Mouse (Mus musculus): ENCODE data around the gene Myl6. TPM values are rescaled to one million over a fixed set of nuclear protein-coding genes. Genes with fewer than 3 reads are reported as not detected.
"Not testable (repeated sequence)": the region's sequence is repeated elsewhere in the genome, so short reads cannot be mapped to it uniquely, and the experiment has no call there.

Gene Myl6
- total RNA-seq, 2 experiments from 2014 or later, result 616 to 641 TPM

DNA sequence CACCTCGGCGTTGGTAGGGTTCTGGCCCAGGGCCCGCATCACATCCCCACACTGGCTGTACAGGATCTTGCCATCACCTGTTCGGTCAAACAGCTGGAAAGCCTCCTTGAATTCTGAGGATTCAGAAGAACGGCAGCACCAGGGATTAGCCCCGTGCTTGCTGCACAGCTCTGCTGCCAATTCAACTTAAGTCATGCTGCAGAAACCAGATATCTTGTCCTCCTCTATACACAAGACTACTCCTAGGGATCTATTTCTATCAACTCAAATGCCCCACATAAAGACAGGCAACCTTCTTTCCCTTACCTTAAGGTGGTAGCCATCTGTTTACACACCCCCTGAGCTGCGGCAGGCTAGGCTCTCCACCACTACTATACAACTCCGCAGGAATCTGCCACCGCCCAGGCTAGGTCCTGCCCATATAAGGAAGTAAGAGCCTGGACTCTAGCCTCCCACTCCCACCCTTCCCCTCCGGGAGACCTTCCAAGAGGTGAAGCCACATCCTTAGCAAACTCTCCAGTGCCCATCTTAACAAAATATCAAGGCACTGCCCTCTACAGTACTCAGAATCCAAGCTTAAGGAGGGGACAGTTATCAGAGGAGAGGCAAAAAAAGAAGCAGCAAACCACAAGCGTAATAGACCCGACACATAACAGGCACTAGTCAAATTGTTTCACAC lies 1.2 kb downstream of the Myl6 start:
- intact Hi-C loops (cut with DNase I), result no loop called here
- peak; percentile 59 to 83 for DNase-seq (ENCODE audit: low spot score in 2 of 2)

- DNase-seq (ENCODE audit: low spot score in 2 of 2); intact Hi-C loops (cut with DNase I): not testable (repeated sequence)
These were observed 1.9 kb downstream of the Myl6 start for GRCm38 (mm10) chr10:128492051-128492450.

GRCm38 (mm10) chr10:128491495-128491894 lies 2.5 kb downstream of the Myl6 start:
- intact Hi-C loops (cut with DNase I), result no loop called here
- DNase-seq (ENCODE audit: low spot score in 2 of 2), result peak; percentile 13 to 20

DNA sequence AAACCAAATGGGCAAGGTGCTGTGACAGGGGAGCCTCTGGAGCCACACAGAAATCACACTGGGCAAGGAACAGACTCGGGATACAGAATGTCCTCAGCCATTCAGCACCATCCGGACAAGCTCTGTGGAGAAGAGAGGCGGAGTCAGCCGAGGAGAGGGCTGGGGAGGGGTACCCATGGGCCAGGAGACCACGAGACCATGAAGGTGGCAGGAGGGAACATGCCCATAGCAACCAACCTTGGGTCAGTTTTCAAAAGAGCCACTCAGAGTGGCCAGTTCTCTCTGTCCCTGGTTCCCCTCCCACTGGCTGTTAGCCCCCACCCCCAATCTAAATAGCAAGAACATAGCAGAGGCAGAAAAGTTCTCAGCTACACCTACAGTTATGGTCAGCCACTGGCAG lies 3.0 kb downstream of the Myl6 start:
- peak in 1 of 2 experiments; percentile 16 for DNase-seq (ENCODE audit: low spot score in 2 of 2)
- intact Hi-C loops (cut with DNase I), result no loop called here

DNA sequence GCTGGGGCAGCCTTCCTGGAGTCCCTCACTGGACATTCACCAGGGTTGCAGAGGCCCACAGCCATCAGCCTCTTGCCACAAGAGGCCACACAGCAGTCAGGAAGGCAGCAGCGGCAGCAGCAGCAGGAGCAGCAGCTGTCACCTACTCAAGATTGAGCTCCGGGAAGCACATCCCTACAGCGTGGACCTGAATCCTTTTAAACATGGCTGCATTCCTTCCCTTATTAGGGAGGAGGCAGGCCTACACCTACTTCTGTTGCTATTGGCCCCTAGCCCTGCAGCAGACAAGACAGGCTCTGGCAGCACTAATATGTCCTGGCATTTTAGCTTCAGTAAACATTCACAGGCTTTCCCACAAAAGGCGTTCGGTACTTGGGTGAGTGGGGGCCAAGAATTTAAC lies 3.7 kb downstream of the Myl6 start:
- DNase-seq (ENCODE audit: low spot score in 2 of 2), result peak; percentile 28 to 37
- intact Hi-C loops (cut with DNase I), result no loop called here

DNA sequence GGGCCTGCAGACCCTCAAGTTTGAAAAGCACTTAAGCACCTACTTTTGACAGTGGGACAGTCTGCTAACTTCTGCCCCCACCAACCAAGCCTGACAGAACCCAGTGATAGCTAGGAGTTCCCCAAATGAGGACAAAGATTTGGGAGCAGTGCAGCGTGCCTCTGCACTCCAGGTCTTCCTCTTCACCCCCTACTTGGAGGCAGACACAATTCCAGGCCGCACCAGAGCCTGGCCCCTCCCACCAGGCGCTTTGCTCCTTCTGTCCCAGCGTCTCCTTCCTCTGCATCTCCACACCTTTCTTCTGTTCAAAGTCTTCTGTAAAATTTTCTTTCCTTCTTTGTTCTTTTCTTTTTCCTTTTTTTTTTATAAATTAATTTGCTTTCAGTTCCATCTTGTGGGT lies 4.2 kb downstream of the Myl6 start:
- intact Hi-C loops (cut with DNase I), result no loop called here

DNA sequence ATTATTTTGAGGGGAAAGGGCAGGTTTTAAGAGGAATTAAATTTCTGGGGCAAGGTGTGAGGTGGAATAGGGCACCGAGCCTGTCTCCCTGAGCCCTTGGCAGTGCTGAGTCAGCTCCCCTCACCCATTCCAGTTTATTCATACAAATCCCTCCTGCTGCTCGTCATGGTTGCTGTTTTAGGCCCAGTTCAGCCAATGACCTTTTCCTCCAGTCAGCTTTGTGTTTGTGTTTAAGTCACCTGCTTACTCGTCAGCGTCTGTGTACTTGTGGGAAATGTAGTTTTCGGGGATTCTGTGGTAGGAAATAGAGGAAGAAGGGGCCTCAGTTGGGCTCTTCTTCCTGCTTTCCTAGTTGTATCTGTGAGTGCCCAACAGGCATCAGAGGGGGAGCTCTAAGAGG lies 4.6 kb downstream of the Myl6 start:
- intact Hi-C loops (cut with DNase I), result no loop called here
- peak; percentile 16 to 30 for DNase-seq (ENCODE audit: low spot score in 2 of 2)

More for the DNA sequence above, 4.2 kb downstream of the Myl6 start:
- no peak for DNase-seq (ENCODE audit: low spot score in 2 of 2)

DNA sequence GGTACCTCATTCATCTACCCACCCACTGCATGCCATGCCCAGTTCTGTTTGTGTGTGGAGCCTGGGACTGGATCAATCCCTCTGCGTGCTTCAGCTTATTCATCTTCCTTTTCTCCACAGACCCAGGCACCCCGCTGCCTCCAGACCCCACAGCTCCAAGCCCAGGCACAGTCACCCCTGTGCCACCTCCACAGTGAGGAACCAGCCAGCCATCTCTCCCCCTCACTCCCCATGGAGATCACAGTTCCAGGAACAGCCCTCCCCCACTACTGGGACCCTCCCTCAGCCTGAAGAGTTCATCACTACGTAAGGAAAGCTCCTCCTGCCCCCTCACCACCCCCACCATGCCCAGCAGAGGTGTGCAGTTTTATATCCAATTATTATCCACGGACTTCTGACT lies 5.2 kb downstream of the Myl6 start:
- DNase-seq (ENCODE audit: low spot score in 2 of 2), result no peak
- intact Hi-C loops (cut with DNase I), result no loop called here

DNA sequence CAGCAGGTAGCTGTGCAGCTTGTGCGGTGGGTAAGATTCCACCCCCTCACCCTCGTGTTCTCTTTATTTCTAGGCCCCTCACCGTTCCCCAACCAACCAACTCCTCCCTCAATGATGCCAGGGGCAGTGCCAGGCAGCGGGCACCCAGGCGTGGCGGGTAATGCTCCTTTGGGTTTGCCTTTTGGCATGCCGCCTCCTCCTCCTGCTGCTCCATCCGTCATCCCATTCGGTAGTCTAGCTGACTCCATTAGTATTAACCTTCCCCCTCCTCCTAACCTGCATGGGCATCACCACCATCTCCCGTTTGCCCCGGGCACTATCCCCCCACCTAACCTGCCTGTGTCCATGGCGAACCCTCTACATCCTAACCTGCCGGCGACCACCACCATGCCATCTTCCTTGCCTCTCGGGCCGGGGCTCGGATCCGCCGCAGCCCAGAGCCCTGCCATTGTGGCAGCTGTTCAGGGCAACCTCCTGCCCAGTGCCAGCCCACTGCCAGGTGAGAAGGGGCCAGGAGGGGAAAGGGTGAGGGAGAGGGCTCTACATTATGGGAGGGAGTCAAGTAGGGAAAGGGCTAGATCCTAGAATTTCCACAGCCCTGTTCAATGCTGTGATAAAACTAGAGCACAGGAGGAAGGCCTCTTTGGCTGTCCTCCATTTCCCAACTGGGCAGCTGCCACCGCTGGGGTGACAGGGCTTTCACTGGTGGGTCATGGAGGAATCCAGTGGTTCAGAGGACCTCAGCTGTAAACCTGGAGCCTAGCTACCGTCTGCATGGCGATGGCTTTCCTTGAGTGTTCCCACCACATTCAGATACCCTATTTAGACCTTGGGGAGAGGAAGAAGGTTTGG lies 5.9 kb downstream of the Myl6 start:
- intact Hi-C loops (cut with DNase I), result no loop called here
- no peak for DNase-seq (ENCODE audit: low spot score in 2 of 2)

GRCm38 (mm10) chr10:128486370-128486769 lies 7.6 kb downstream of the Myl6 start:
- no peak for DNase-seq (ENCODE audit: low spot score in 2 of 2)
- intact Hi-C loops (cut with DNase I), result no loop called here

DNA sequence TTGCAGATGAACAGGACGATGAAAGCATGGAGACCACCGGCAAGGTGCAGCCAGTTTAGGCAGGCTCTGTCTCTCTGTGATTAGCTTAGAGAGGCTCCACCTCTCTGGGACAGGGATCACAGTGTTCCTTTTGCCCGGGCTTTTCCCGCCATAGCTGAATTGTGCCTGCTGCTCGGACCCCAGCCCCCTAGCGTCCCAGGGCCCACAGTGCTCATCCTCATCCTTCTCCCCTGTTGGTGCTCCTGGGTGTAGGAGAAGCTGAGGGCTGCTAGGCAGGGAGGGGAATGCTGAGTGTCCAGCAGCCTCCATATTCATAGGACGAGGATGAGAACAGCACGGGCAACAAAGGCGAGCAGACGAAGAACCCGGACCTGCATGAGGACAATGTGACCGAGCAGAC lies 19.6 kb downstream of the Myl6 start:
- intact Hi-C loops (cut with DNase I), result no loop called here
- no peak for DNase-seq (ENCODE audit: low spot score in 2 of 2)

DNA sequence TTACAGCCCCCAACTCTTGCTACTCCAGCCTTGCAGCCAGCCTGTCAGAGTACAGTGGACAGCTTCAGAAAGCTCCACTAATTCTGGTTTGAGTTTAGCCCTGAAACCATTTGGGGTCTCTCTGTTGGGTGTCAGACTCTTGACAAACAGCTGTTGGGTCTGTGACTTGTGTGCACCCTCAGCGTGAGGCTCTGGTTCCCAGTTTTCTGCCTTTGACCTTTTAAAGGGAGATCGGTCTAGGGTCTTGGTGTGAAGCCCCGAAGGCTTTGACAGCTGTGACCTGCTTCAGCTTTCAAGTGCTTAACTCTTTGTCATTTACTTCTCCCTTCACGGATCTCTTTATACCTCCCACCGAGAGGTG lies 33.7 kb downstream of the Myl6 start:
- no peak for DNase-seq (ENCODE audit: low spot score in 2 of 2)
- intact Hi-C loops (cut with DNase I), result no loop called here

DNA sequence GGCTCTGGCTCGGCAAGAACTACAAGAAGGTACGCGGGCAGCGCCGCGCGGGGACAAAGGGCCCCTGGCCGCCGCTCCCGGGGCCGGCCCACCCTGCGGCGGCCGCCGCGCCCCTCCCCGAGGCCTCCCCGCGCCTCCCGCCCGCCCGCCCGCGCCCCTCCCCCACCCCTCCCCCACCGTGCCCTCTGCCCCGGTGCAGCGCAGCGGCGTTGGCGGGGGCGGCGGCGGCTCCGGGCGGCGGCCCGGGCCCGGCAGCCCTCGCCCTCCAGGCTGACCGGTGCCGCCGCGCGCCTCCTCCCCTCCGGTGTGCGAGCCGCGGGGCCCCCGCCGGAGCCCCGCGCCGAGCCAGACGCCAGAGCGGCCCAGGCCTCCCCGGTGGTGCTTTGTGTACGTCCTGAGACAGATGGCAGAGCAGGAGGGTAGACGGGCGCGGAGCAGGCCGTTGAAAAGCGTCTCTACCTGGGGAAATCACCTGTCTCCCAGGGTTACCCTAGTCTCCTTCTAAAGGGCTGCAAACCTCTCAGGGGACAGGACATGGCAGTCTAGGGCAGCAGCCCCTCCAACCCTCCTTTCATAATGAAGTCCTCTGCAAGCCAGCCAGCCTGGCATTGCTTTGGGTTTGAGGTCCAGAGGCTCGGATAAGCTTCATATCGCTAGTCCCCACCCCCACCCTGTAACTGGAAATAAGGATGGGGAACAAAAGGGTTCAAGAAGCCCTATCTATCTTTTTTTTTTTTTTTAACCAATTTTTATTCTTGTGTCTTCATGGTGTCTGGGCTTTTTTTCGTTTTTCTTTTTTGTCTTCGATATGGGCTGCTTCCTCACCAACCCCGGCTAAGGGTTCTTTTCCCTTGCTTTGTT lies 34.3 kb downstream of the Myl6 start:
- DNase-seq (ENCODE audit: low spot score in 2 of 2), result peak; percentile 39 to 47

DNA sequence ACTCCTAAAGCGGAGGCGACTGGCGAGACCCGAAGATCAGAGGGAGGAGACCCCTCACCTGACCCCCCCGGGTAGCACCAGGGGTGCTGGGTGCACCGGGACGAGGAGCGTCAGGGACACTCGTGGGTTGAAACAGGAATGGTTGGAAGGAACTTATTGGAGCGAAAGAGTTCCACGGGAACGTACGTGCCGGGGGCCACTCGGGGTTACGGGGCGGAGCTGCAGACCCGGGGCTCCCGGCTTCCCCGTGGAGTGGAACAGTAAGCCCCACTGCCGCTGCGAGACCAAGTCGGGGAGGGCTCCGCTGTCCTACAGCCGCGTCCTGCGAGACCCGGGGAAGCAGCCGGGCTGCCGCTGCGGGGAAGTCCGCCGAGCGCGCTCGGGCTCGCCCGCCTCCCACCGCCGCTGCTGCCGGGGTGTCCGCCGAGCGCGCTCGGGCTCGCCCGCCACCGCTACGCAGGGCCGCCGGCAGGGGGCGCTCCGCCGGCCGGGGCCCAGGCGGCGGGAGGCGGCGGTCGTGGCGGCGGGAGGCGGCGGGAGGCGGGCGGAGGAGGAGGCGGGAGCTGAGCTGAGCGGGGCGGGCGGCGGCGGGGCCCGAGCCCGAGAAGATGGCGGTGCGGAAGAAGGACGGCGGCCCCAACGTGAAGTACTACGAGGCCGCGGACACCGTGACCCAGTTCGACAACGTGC lies 35.1 kb downstream of the Myl6 start, which contains the start of gene Smarcc2:
Gene Smarcc2 (plus strand): TSS at position 530 of the 690 bp plus-strand sequence.
- intact Hi-C loops (cut with DNase I), result loop anchor here (1.0 to 10.0 kb wide), 5 partner anchors 50 to 364 kb away; partner anchors contain the start of genes Baz2a and Coq10a

More for the DNA sequence above, 34.3 kb downstream of the Myl6 start:
- intact Hi-C loops (cut with DNase I), result loop anchor here (2.0 to 10.0 kb wide), 4 partner anchors 77 to 365 kb away; partner anchors contain the start of genes Baz2a and Coq10a

GRCm38 (mm10) chr10:128458348-128458718 lies 35.6 kb downstream of the Myl6 start:
- DNase-seq (ENCODE audit: low spot score in 2 of 2), result peak; percentile 89 to 93
- intact Hi-C loops (cut with DNase I), result loop anchor here (1.0 to 10.0 kb wide), 5 partner anchors 49 to 364 kb away; partner anchors contain the start of genes Baz2a and Coq10a

More for the DNA sequence above, 35.1 kb downstream of the Myl6 start, which contains the start of gene Smarcc2:
- peak; percentile 74 to 85 for DNase-seq (ENCODE audit: low spot score in 2 of 2)

DNA sequence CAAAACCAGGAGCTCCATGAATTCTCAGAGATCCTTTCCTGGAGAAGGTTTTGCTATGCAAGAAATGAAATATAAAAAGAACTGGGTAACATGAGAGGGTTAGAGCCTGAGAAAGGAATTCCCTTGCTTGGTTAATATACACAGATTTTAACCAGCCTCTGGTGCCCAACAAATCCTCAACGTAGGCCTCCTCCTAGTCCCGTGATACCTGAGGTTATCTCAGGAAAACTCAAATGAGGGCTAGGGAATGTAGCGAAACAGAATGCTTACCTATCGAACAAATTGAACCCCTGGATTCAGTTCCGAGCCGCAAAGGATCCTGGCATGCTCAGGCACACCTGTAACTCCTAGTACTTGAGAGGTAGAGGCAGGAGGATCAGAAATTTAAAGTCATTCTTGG lies 36.3 kb downstream of the Myl6 start:
- intact Hi-C loops (cut with DNase I), result loop anchor here (1.0 to 10.0 kb wide), 5 partner anchors 48 to 363 kb away; partner anchors contain the start of genes Baz2a and Coq10a
- no peak for DNase-seq (ENCODE audit: low spot score in 2 of 2)

DNA sequence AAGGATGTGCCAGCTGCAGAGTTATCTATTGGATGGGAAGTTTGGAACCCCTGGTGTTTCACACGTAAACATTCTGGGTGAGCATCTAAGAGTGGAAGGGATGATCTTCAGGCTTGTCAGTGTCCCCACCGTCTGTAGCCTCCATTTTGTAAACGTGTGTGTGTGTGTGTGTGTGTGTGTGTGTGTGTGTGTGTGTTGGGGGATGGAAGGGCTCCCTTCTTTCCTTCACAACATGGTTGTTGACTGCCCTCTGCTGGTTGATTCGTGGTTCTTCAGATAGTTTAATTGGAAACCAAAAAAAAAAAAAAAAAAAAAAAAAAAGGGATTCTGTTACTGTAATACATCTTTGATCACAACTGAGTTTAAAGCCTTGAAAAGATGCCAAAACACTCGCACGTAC lies 38.7 kb downstream of the Myl6 start:
- peak; percentile 64 to 81 for DNase-seq (ENCODE audit: low spot score in 2 of 2)
- intact Hi-C loops (cut with DNase I), result loop anchor here (5.0 to 10.0 kb wide), 2 partner anchors 88 to 360 kb away; partner anchors contain the start of genes Baz2a and Coq10a

DNA sequence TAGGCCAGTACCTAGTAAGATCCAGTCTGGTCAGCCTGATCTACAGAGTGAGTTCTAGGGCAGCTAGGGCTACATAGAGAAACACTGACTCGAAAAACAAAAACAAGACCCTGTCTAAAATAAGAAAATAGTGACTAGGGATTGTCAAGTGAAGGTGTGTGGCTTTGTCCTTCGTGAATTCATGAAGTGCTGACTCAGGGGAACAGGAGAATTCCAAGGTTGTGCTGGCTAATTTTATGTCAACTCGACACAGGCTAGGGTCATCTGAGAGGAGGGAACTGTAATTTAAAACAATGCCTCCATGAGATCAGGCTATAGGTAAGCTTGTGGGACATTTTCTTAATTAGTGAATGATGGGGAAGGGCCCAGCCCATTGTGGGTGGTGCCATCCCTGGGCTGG lies 39.5 kb downstream of the Myl6 start:
- intact Hi-C loops (cut with DNase I), result loop anchor here (10.0 kb wide), 1 partner anchor 360 kb away; the partner anchor contains the start of gene Baz2a
- no peak for DNase-seq (ENCODE audit: low spot score in 2 of 2)

DNA sequence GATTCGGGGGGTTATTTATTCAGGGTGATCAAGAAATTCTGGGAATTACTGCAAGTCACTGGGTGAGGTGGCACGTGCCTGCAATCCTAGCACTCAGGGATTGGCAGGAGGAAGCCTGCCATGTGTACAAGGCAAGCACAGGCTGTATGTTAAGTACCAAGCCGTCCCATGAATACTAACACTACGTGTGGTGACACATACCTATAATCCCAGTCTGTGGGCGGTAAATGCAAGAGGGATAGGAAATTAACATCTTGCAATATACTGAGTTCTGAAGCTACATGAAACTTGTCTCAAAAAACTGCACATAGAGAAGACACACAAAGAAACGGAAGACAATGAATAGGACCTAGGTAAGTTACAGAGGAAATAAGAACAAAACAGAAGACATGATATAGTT lies 42.9 kb downstream of the Myl6 start:
- no peak for DNase-seq (ENCODE audit: low spot score in 2 of 2)
- intact Hi-C loops (cut with DNase I), result loop anchor here (10.0 kb wide), 1 partner anchor 356 kb away; the partner anchor contains the start of gene Baz2a

Measured in left cerebral cortex, postnatal 25 days (tissue).